Mouse (Mus musculus) testis, adult 2 months (tissue): Measurements from ENCODE around the gene Bglap2.

ENCODE experiments used
- CTCF ChIP-seq: fragments of 200-500 bp; IDR thresholded peaks from 2 replicates; pipeline ENCODE4 v1.5.1; 2012; ENCODE audit warnings: low read depth, mild to moderate bottlenecking, inconsistent platforms, low read length, moderate library complexity; ENCODE audit not compliant: control insufficient read depth, insufficient read depth, insufficient replicate concordance
- POLR2A ChIP-seq: fragments of 200-500 bp; IDR thresholded peaks from 2 replicates; pipeline ENCODE4 v1.6.1; 2012; ENCODE audit warnings: low read depth, mild to moderate bottlenecking, inconsistent platforms, low read length, moderate library complexity; ENCODE audit not compliant: control insufficient read depth

GRCm38 (mm10) chr3:88415668-88416067 lies 37.2 kb upstream of the Bglap2 start:
- TF ChIP-seq POLR2A, result no peak
- no peak for TF ChIP-seq CTCF
